Mouse (Mus musculus) liver, embryonic 14.5 days (tissue): ENCODE data around the gene Chn2. TPM values are rescaled to one million over a fixed set of nuclear protein-coding genes. Genes with fewer than 3 reads are reported as not detected.

Experiments
- ATAC-seq: fragments of 200-750 bp; cut with Nextera tagmentation; 2 replicates; pipeline ENCODE4 v1.8.0; 2017; ENCODE audit warnings: moderate number of reproducible peaks, mild to moderate bottlenecking, moderate library complexity; ENCODE audit not compliant: insufficient read depth
- DNase-seq, 3 experiments: peaks; one replicate each; pipeline ENCODE4 v3.0.0-alpha.2; 2012 to 2013; ENCODE audit warnings: low read depth in 3 of 3, low spot score in 3 of 3
- H3K27ac ChIP-seq: fragments of 300-500 bp; sonication (generic); 2 replicates; pipeline ENCODE4 v1.5.1; 2014; ENCODE audit warnings: moderate library complexity, mild to moderate bottlenecking, control low read depth, inconsistent platforms
- H3K27me3 ChIP-seq: fragments of 300-500 bp; sonication (generic); 2 replicates; pipeline ENCODE4 v1.6.1; 2014; ENCODE audit warnings: mild to moderate bottlenecking, low read length, moderate library complexity; ENCODE audit not compliant: control insufficient read depth, insufficient read depth
- H3K36me3 ChIP-seq: fragments of 300-500 bp; sonication (generic); replicated peaks from 2 replicates; pipeline ENCODE4 v1.6.1; 2014; ENCODE audit warnings: low read depth; ENCODE audit not compliant: control insufficient read depth, insufficient read depth
- H3K4me1 ChIP-seq, 2 experiments: fragments of 200-500 bp in 1 of 2; fragments of 300-500 bp in 1 of 2; sonication (generic) in 1 of 2; replicated peaks; 2 replicates each; pipeline ENCODE4 v1.6.1; 2012 to 2014; ENCODE audit warnings: antibody characterized with exemption in 1 of 2, inconsistent platforms in 1 of 2, low read length in 1 of 2; ENCODE audit not compliant: control insufficient read depth in 2 of 2, insufficient read depth in 2 of 2
- H3K4me2 ChIP-seq: fragments of 300-500 bp; sonication (generic); 2 replicates; pipeline ENCODE4 v1.6.1; 2014; ENCODE audit warnings: low read depth, mild to moderate bottlenecking, control low read depth, moderate library complexity
- H3K4me3 ChIP-seq, 2 experiments: fragments of 200-500 bp in 1 of 2; fragments of 300-500 bp in 1 of 2; sonication (generic) in 1 of 2; 2 replicates each; pipeline ENCODE4 v1.5.1; 2012 to 2014; ENCODE audit warnings: low read depth in 2 of 2, low read length in 2 of 2, mild to moderate bottlenecking in 2 of 2, control low read depth in 1 of 2, inconsistent platforms in 1 of 2, moderate library complexity in 1 of 2; ENCODE audit not compliant: insufficient read depth in 1 of 2
- H3K9ac ChIP-seq: fragments of 300-500 bp; sonication (generic); replicated peaks from 2 replicates; pipeline ENCODE4 v1.6.1; 2014; ENCODE audit warnings: mild to moderate bottlenecking, control low read depth, moderate library complexity
- H3K9me3 ChIP-seq: fragments of 300-500 bp; sonication (generic); 2 replicates; pipeline ENCODE4 v1.6.1; 2016; ENCODE audit warnings: low read length, mixed read lengths; ENCODE audit not compliant: control insufficient read depth
- CTCF ChIP-seq: IDR thresholded peaks from 2 replicates; pipeline ENCODE4 v1.5.1; 2016; ENCODE audit warnings: antibody characterized with exemption, low read depth, control low read depth
- EP300 ChIP-seq: IDR thresholded peaks from 2 replicates; pipeline ENCODE4 v1.6.1; 2016; ENCODE audit warnings: antibody characterized with exemption, low read depth
- WGBS: fragments of 180-500 bp; shearing (Covaris S2); extraction: QIAGEN DNeasy Blood & Tissue Kit; methylation state at CpG from one replicate; pipeline ENCODE4 v1.1.7; 2014; ENCODE audit not compliant: insufficient replicate concordance; 5-methylcytosine and 5-hydroxymethylcytosine counted together
- polyA plus RNA-seq, 2 experiments: library from polyadenylated mRNA; depleted of rRNA in 1 of 2; stranded (reverse) in 1 of 2; unstranded in 1 of 2; fragments of >200 nt; fragmentation: Nextera tagmentation in 1 of 2; extraction: Ambion mirVana in 1 of 2; gene quantifications; 2 replicates each; pipeline versions ENCODE4 v1.2.1 to v1.2.3; 2012 to 2014

Gene Chn2
- polyA plus RNA-seq, 2 experiments: 1.7 to 4.3 TPM

DNA sequence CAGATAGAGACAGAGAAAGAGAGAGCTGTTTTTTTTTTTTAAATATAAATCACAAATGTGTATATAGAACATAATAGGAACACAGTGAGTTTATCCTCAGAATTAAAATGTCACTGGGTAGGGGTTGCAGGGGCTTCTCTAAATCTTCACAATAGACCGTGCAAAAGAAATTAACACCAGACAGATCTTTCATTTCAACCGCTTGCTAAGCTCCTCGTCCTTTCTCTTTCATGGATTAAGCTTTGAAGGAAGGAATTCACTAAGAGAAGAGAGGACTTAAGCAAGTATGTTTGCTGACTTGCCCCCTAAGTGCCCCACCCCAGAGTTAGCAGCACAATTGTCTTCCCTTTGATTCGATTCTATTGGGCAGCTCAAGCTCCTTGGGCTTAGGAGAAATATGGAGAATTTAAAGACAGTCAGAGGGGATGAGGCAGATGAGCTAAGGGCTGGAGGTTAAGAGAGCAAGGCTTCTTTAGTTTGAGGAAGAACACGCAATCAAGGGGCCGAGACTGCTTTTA lies 166.9 kb downstream of the Chn2 start:
- no peaks in the 10 kb centered on the region for H3K36me3 ChIP-seq
- no peak overlapping the region for H3K9ac ChIP-seq
- no peak overlapping the region for H3K27ac ChIP-seq
- no peaks in the 10 kb centered on the region for H3K27me3 ChIP-seq
- H3K4me3 ChIP-seq: no peak overlapping the region
- no peak overlapping the region for H3K4me2 ChIP-seq
- no peaks in the 10 kb centered on the region for H3K9me3 ChIP-seq
- ATAC-seq: no peak
- DNase-seq: no peak
- TF ChIP-seq CTCF: no peak
- no peak for TF ChIP-seq EP300
- peaks cover 0 to 15% of the 10 kb centered on the region in 2 experiments; a peak in 2 of 4 replicates for H3K4me1 ChIP-seq
- 61% methylated on average over 6 of the region's 6 CpGs for WGBS

DNA sequence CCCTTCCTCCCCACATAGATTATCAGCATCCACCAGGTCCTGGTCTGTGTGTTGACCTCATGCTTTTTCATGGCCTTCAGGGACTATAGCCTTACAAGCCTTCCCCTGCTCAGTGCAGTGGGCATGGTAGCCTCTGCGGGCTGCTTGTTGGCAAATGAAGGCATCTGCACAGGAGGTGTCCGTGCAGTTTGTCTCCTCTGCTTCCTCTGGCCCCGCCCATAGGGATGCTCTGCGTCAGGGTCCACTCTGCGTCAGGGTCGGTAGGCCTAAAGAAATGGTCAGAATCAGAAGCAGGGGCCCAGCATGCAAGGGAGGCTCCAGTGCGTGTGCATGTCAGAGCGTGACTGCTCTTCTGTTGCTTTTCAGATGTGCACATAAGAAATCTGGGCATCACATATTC lies 169.4 kb downstream of the Chn2 start:
- WGBS: 75% methylated on average over 8 of the region's 8 CpGs
- no peak overlapping the region for H3K4me3 ChIP-seq
- no peaks in the 10 kb centered on the region for H3K27me3 ChIP-seq
- no peak overlapping the region for H3K9ac ChIP-seq
- no peaks in the 10 kb centered on the region for H3K9me3 ChIP-seq
- no peaks in the 10 kb centered on the region; a peak in 1 of 4 replicates for H3K4me1 ChIP-seq
- H3K36me3 ChIP-seq: no peaks in the 10 kb centered on the region
- H3K4me2 ChIP-seq: no peak overlapping the region
- H3K27ac ChIP-seq: no peak overlapping the region
- TF ChIP-seq CTCF (no peak), EP300 (no peak)
- DNase-seq (no peak), ATAC-seq (no peak)

DNA sequence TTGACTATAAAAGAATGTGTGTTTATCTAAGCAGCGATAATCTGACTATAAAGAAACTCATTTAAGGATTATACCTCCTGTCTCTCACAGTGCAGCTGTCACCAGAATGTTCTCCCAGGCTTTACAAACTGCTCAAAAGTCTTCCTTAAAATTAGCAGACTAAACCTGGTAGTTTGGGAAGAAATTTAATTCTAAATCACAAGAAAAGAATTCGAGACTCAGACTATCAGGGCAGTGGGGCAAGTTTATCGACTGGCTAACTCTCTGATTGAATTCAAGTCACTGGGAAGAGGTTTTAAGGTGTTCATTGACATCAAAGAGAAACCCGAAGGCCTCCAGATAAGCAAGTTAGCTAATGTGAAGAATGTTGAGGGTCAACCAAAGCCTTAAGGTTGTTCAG lies 171.6 kb downstream of the Chn2 start:
- no peak for ATAC-seq
- Histone ChIP-seq H3K36me3 (no peaks in the 10 kb centered on the region), H3K9ac (no peak overlapping the region), H3K4me2 (no peak overlapping the region), H3K4me1 (no peaks in the 10 kb centered on the region), H3K9me3 (no peaks in the 10 kb centered on the region), H3K4me3 (no peak overlapping the region), H3K27ac (no peak overlapping the region), H3K27me3 (no peaks in the 10 kb centered on the region)
- TF ChIP-seq CTCF (no peak), EP300 (no peak)
- no peak for DNase-seq
- 61% methylated on average over 4 of the region's 4 CpGs for WGBS

DNA sequence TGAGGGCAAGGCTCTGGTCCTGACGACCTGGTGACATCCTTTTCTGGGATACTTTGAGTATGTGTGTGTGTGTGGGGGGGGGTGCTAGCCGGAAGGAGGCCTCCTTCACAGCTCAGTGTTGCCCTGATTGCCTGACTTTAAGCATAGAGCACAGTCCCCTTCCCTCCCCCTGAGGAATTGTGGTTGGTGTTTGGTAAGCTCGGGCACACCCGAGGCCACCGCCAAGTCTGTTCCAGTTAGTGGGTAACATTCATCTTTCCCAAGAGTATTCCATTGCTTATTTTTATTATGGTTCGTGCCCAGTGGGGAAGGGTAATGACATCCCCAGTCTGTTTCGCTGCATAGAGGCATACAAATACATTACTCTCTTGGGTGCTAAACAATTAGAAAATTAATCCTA lies 172.6 kb downstream of the Chn2 start:
- Histone ChIP-seq H3K4me3 (no peak overlapping the region), H3K9me3 (no peaks in the 10 kb centered on the region), H3K4me2 (no peak overlapping the region), H3K27ac (no peak overlapping the region), H3K4me1 (no peaks in the 10 kb centered on the region), H3K9ac (no peak overlapping the region), H3K36me3 (no peaks in the 10 kb centered on the region), H3K27me3 (no peaks in the 10 kb centered on the region)
- TF ChIP-seq EP300 (no peak), CTCF (no peak)
- ATAC-seq (no peak), DNase-seq (no peak)
- 68% methylated on average over 7 of the region's 7 CpGs for WGBS

DNA sequence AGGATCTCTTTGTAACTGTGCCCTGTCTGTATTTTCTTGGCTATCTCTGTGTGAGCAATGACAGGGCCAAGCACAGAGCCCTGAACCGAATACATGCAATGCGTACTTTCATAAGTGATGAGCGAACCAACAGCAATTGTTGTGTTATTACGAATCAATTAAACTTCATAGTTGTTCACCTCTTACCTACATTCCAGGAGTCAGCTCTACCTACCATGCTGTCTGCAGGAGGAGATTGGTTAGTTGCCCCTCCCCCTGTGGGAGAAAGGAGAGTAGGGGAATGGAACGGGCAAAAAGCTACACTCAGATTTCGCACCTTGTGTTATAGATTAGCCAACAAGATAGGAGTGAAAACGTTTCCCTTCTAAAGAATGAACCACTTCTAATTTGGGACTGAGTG lies 174.4 kb downstream of the Chn2 start:
- TF ChIP-seq CTCF (no peak), EP300 (no peak)
- Histone ChIP-seq H3K9me3 (no peaks in the 10 kb centered on the region), H3K36me3 (no peaks in the 10 kb centered on the region), H3K27me3 (no peaks in the 10 kb centered on the region), H3K27ac (no peak overlapping the region), H3K4me1 (no peaks in the 10 kb centered on the region), H3K9ac (no peak overlapping the region), H3K4me2 (no peak overlapping the region), H3K4me3 (no peak overlapping the region)
- 60% methylated on average over 7 of the region's 7 CpGs for WGBS
- ATAC-seq (no peak), DNase-seq (no peak)
